Mouse (Mus musculus): ENCODE data around the gene Cdca3.
"Not testable (repeated sequence)": the region's sequence is repeated elsewhere in the genome, so short reads cannot be mapped to it uniquely, and the experiment has no call there.

The Cdca3 gene

DNA sequence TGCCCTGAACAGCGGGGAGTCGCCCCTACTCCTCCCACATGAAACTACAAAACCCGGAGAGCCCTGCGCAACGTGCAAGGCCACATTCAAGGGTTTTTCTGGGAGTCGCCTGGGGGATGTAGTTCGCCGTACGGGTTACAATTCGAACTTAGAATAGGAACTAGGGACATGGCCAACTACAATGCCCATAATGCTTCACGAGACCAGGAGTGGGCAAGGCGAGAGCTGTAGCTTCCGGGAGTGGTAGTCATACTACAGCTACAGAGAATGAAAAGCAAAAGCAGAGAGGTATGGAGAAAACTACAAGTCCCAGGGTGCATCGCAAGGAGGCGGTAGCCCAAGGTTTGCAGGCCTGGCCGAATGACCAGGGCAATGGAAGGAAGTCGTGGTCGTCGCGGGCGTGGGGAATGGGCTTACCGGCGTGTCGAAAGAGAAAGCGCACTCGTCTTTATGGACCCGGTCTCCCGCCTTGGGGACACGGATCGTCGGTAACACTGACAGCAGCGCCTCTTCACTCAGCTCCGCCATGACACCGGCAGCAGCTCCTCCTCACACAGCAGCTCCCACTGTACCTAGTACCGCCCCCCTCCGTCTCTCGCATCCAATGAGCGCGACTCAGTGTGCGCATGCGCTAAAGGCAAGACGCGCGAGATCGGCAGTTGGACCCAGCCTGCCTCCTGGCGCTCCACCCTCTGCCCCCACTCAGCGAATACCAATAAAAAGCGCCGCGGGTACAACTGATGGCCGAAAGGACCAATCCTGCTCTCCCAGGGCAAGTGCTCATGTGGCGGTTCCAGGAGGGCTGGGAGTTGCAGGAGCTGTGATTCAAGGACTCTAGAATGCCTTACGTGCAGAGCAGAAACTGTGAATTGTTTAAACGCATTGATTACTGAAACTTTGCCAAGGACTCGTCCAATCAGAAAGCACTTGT, at the start of gene Cdca3, which contains the start of gene Usp5:
Cdca3 (plus strand) TSS at position 680 of the 931 bp plus-strand sequence.
Usp5 (minus strand) TSS at position 617 of the 931 bp plus-strand sequence.
- peak; percentile 100 for DNase-seq (ENCODE audit: low read depth, low spot score)

DNA sequence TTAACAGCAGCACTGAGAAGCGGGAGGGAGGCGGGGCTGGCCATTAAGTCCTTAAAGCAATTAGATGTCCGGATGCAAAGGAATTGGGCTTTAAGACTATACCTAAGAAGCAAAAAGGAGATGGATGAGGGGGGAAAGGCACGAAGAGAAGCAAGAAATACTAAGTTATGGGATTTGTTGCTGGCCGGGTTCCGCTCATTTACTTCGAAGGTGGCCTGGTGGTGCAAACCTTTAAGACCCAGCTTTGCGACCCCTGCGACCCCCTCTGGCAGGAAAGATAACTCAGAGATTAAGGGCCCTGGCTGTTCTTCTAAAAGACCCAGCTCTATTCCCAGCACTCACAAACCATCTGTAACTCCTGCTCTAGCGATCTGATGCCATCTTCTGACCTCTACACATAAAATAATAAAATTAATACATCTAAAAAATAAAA, 49.3 kb upstream of the Cdca3 start:
- no peak for DNase-seq (ENCODE audit: low read depth, low spot score)

GRCm38 (mm10) chr6:124780917-124781316, 48.4 kb upstream of the Cdca3 start:
- no peak for DNase-seq (ENCODE audit: low read depth, low spot score)

- no peak for DNase-seq (ENCODE audit: low read depth, low spot score)
Observed at GRCm38 (mm10) chr6:124782436-124782835, 46.9 kb upstream of the Cdca3 start.

- DNase-seq (ENCODE audit: low read depth, low spot score): no peak
Observed at GRCm38 (mm10) chr6:124786756-124787420, 42.5 kb upstream of the Cdca3 start.

DNA sequence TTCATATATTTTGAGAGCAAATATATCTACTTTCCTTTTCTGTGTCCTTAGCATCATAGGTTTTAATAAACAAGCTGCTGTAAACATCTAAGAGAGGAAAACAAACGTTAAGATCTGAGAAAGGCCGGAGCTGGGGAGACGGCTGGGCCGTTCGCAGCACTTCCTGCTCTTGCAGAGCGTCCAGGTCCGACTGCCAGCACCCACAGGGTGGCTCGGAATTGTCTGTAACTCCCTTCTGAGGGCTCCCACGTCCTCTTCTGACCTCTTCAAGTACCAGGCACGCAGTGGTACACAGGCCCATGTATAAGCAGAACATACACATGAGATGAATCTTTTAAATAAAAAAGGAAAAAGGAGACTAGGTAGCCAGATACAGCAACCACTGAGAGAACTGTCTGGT, 41.6 kb upstream of the Cdca3 start:
- DNase-seq (ENCODE audit: low read depth, low spot score): no peak

GRCm38 (mm10) chr6:124789519-124789918, 39.8 kb upstream of the Cdca3 start:
- DNase-seq (ENCODE audit: low read depth, low spot score): no peak

GRCm38 (mm10) chr6:124790121-124790520, 39.2 kb upstream of the Cdca3 start:
- no peak for DNase-seq (ENCODE audit: low read depth, low spot score)

- no peak for DNase-seq (ENCODE audit: low read depth, low spot score)
Observed at GRCm38 (mm10) chr6:124791911-124792310, 37.4 kb upstream of the Cdca3 start.

DNA sequence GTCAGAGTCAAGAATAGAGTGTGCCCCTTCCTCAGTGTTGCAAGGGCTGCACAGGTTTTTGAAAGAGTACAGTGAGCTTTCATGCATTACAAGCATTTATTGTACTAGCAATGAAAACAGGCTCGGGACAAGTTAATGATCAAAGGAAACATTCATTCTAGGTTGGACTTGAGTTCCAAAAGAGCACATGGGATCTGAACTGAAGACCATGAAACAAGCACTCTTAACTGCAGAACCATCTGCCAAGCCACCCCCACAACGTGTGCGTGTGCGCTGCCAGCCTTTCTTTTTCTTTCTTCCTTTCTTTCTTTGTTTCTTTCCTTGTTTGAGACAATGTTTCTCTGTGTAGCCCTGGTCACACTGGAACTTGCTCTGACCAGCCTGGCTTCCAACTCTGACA, 33.6 kb upstream of the Cdca3 start:
- DNase-seq (ENCODE audit: low read depth, low spot score): no peak

GRCm38 (mm10) chr6:124796200-124796599, 33.1 kb upstream of the Cdca3 start:
- DNase-seq (ENCODE audit: low read depth, low spot score): no peak

DNA sequence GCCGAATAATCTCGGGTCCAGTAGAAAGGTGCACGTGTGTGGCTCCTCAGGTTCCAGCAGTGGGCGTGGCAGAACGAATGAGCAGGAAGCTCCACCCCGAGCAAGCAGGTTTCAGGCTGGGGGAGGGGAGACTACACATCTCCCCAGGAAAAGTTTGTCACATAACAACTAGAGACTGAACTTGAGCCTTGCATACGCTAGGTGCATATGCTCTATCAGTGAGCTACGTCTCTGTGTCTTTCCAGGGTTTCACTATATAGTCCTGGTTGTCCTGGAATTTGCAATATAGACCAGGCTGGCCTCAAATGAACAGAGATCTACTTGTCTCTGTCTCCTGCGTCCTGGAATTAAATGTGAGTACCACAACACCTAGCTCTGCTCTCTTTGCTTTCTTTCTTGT, 26.9 kb upstream of the Cdca3 start:
- not testable (repeated sequence) for DNase-seq (ENCODE audit: low read depth, low spot score)

- no peak for DNase-seq (ENCODE audit: low read depth, low spot score)
Observed at GRCm38 (mm10) chr6:124803061-124803460, 26.3 kb upstream of the Cdca3 start.

DNA sequence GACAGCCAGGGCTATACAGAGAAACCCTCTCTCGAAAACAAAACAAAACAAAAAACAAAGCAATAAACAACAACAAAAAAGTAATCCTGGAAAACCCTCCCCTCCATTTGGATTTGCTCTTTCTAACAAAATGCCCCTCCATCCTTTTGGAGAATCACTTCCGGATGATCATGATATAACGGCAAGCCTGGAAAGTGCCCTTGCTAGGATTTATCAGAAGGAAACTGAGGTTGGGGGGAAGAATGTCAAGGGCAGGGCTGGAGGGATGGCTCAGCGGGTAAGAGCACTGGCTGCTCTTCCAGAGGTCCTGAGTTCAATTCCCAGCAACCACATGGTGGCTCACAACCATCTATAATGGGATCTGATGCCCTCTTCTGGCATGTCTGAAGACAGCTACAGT, 25.7 kb upstream of the Cdca3 start:
- not testable (repeated sequence) for DNase-seq (ENCODE audit: low read depth, low spot score)

DNA sequence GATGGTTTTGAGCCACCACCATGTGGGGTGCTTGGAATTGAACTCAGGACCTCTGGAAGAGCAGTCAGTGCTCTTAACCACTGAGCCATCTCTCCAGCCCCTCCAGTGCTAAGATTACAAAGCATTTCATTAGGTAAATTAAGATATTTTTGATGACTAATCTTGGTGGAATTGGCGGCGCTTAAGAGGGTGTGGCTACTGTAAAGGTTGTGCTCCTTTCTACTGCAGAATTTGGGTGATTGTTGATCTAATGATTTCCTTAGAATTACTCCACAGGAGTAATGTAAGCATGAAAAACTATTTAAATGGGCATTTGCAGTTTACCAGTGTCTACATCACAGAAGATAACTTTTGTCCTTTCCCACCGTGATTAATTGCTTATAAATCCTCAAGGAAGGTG, 25.0 kb upstream of the Cdca3 start:
- DNase-seq (ENCODE audit: low read depth, low spot score): no peak

- DNase-seq (ENCODE audit: low read depth, low spot score): peak; percentile 75
Observed at GRCm38 (mm10) chr6:124805341-124806321, 23.7 kb upstream of the Cdca3 start.

DNA sequence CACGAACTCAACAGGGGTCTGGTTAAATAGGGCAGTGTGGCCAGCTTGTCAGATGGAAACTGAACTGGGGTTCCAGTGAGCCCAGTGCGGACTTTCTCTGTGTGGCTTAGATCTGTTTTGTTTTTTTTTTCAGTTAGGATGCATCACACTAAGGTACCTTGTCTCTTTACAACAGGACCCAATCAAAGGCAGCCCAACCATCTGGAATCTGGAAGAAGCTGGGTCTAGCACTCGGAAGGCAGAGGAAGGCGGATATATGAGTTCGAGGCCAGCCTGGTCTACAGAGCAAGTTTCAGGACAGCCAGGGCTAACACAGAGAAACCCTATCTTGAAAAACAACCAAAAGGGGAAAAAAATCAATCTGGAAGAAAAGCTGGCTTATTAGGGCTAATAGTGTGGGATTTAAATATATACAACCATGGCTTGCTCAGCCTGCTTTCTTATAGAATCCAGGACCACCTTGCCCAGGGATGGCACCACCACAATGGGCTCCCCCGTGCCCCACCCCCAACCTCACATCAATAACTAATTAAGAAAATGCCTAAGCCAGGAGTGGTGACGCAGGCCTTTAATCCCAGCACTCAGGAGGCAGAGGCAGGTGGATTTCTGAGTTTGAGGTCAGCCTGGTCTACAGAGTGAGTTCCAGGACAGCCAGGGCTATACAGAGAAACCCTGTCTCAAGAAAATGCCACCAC, 22.8 kb upstream of the Cdca3 start:
- DNase-seq (ENCODE audit: low read depth, low spot score): no peak

GRCm38 (mm10) chr6:124807366-124807765, 22.0 kb upstream of the Cdca3 start:
- no peak for DNase-seq (ENCODE audit: low read depth, low spot score)

DNA sequence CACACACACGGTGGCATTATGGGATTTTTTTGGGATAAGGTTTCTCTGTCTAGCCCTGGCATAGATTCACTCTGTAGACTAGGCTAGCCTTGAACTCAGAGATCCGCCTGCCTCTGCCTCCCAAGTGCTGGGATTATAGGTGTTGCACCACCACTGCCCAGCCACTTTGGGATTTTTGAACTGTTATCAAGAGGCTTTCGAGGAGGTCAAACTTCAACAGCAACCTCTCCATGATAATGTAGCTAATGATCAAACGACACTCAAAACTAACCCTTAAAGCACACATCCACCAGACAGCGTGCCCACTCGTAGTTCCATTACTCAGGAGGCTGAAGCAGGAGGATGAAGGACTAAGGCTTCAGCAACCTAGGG, 21.4 kb upstream of the Cdca3 start:
- no peak for DNase-seq (ENCODE audit: low read depth, low spot score)

GRCm38 (mm10) chr6:124808358-124809012, 20.9 kb upstream of the Cdca3 start, which contains the start of gene Spsb2:
Spsb2 (plus strand) TSS chr6:124808661.
- peak; percentile 51 for DNase-seq (ENCODE audit: low read depth, low spot score)

Measured in retina, postnatal 7 days (tissue).